Mouse (Mus musculus) testis, adult 2 months (tissue): ENCODE measurements around the gene Hsd17b2.

Experiments used
- CTCF ChIP-seq: fragments of 200-500 bp; IDR thresholded peaks from 2 replicates; pipeline ENCODE4 v1.5.1; 2012; ENCODE audit warnings: low read depth, mild to moderate bottlenecking, inconsistent platforms, low read length, moderate library complexity; ENCODE audit not compliant: control insufficient read depth, insufficient read depth, insufficient replicate concordance
- POLR2A ChIP-seq: fragments of 200-500 bp; IDR thresholded peaks from 2 replicates; pipeline ENCODE4 v1.6.1; 2012; ENCODE audit warnings: low read depth, mild to moderate bottlenecking, inconsistent platforms, low read length, moderate library complexity; ENCODE audit not compliant: control insufficient read depth

- TF ChIP-seq POLR2A = no peak
- no peak for TF ChIP-seq CTCF
These were observed 103.7 kb downstream of the Hsd17b2 start for GRCm38 (mm10) chr8:117805419-117805818.
